Mouse (Mus musculus): Measurements from ENCODE around the gene Wnt7a. TPM values are rescaled to one million over a fixed set of nuclear protein-coding genes. Genes with fewer than 3 reads are reported as not detected.

Gene Wnt7a
- total and polyA plus RNA-seq, 3 experiments: not detected

GRCm38 (mm10) chr6:91365480-91365879, 45.7 kb downstream of the Wnt7a start:
- TF ChIP-seq ZMIZ1 (IDR thresholded peaks at IDR 0.05; ENCODE audit: low read depth, low read length) (no peak), MAFK (IDR thresholded peaks at IDR 0.05; ENCODE audit: borderline replicate concordance, low read depth, low read length) (no peak)
- H3K4me3 ChIP-seq (ENCODE audit: control insufficient read depth in 1 of 2, insufficient read depth in 1 of 2, low read depth in 2 of 2, low read length in 2 of 2): no peak overlapping the region
- H3K27ac ChIP-seq (ENCODE audit: control insufficient read depth, low read depth, low read length): no peak overlapping the region
- peaks cover 0 to 4% of the 10 kb centered on the region in 2 experiments; a peak in 2 of 4 replicates for H3K27me3 ChIP-seq (ENCODE audit: control insufficient read depth in 1 of 2, insufficient read depth in 2 of 2, low read length in 2 of 2)
- no peaks in the 10 kb centered on the region for H3K4me1 ChIP-seq (ENCODE audit: control insufficient read depth in 1 of 2, insufficient read depth in 2 of 2, low read length in 2 of 2)
- H3K9me3 ChIP-seq (replicated peaks; ENCODE audit: insufficient read depth, low read length): no peaks in the 10 kb centered on the region
- DNase-seq (ENCODE audit: low read depth, low spot score): no peak
- no peaks in the 10 kb centered on the region for H3K36me3 ChIP-seq (ENCODE audit: control insufficient read depth in 1 of 2, insufficient read depth in 2 of 2, low read length in 2 of 2)
- H3K9ac ChIP-seq (ENCODE audit: control insufficient read depth, low read depth, low read length, poor library complexity, severe bottlenecking): no peak overlapping the region
- no peaks in the 10 kb centered on the region for H3K79me2 ChIP-seq (ENCODE audit: control insufficient read depth, insufficient read depth, low read length, poor library complexity)

- DNase-seq (ENCODE audit: low read depth, low spot score): no peak
- H3K9me3 ChIP-seq (replicated peaks; ENCODE audit: insufficient read depth, low read length): no peaks in the 10 kb centered on the region
- H3K9ac ChIP-seq (ENCODE audit: control insufficient read depth, low read depth, low read length, poor library complexity, severe bottlenecking): no peak overlapping the region
- H3K4me1 ChIP-seq (ENCODE audit: control insufficient read depth in 1 of 2, insufficient read depth in 2 of 2, low read length in 2 of 2): no peaks in the 10 kb centered on the region
- H3K36me3 ChIP-seq (ENCODE audit: control insufficient read depth in 1 of 2, insufficient read depth in 2 of 2, low read length in 2 of 2): no peaks in the 10 kb centered on the region
- no peak overlapping the region for H3K27ac ChIP-seq (ENCODE audit: control insufficient read depth, low read depth, low read length)
- no peak overlapping the region for H3K4me3 ChIP-seq (ENCODE audit: control insufficient read depth in 1 of 2, insufficient read depth in 1 of 2, low read depth in 2 of 2, low read length in 2 of 2)
- TF ChIP-seq CHD1 (IDR thresholded peaks at IDR 0.05; ENCODE audit: low read depth, low read length): no peak
- TF ChIP-seq SIN3A (IDR thresholded peaks at IDR 0.05; ENCODE audit: low read length): no peak
- no peak for TF ChIP-seq ZMIZ1 (IDR thresholded peaks at IDR 0.05; ENCODE audit: low read depth, low read length)
- no peak for TF ChIP-seq E2F4 (IDR thresholded peaks at IDR 0.05; ENCODE audit: borderline replicate concordance, low read depth, low read length)
- TF ChIP-seq MYB (IDR thresholded peaks at IDR 0.05; ENCODE audit: low read depth, low read length): no peak
- TF ChIP-seq MAFK (IDR thresholded peaks at IDR 0.05; ENCODE audit: borderline replicate concordance, low read depth, low read length): no peak
- no peak for TF ChIP-seq CTCF (IDR thresholded peaks at IDR 0.05 in 2 of 3, conservative IDR thresholded peaks at IDR 0.05 in 1 of 3; ENCODE audit: control insufficient read depth in 1 of 3, insufficient read depth in 1 of 3, low read depth in 2 of 3, low read length in 3 of 3, poor library complexity in 1 of 3, severe bottlenecking in 1 of 3)
- no peak for TF ChIP-seq ZNF384 (IDR thresholded peaks at IDR 0.05; ENCODE audit: low read depth, low read length)
- no peak for TF ChIP-seq ZKSCAN1 (IDR thresholded peaks at IDR 0.05; ENCODE audit: low read depth, low read length)
- TF ChIP-seq MYC (IDR thresholded peaks at IDR 0.05; ENCODE audit: low read depth, low read length): no peak
- no peak for TF ChIP-seq USF1 (IDR thresholded peaks at IDR 0.05; ENCODE audit: low read depth, low read length)
- TF ChIP-seq KAT2A (conservative IDR thresholded peaks at IDR 0.05; ENCODE audit: low read depth, low read length): no peak
- peaks cover 0 to 1% of the 10 kb centered on the region in 2 experiments; a peak in 2 of 4 replicates for H3K27me3 ChIP-seq (ENCODE audit: control insufficient read depth in 1 of 2, insufficient read depth in 2 of 2, low read length in 2 of 2)
- no peaks in the 10 kb centered on the region for H3K79me2 ChIP-seq (ENCODE audit: control insufficient read depth, insufficient read depth, low read length, poor library complexity)
Measured at GRCm38 (mm10) chr6:91362756-91363155, 48.4 kb downstream of the Wnt7a start.

GRCm38 (mm10) chr6:91360998-91361397, 50.2 kb downstream of the Wnt7a start:
- H3K27me3 ChIP-seq (ENCODE audit: control insufficient read depth in 1 of 2, insufficient read depth in 2 of 2, low read length in 2 of 2): peaks cover 0 to 9% of the 10 kb centered on the region in 2 experiments; a peak in 2 of 4 replicates
- H3K9ac ChIP-seq (ENCODE audit: control insufficient read depth, low read depth, low read length, poor library complexity, severe bottlenecking): no peak overlapping the region
- no peaks in the 10 kb centered on the region for H3K79me2 ChIP-seq (ENCODE audit: control insufficient read depth, insufficient read depth, low read length, poor library complexity)
- no peaks in the 10 kb centered on the region for H3K4me1 ChIP-seq (ENCODE audit: control insufficient read depth in 1 of 2, insufficient read depth in 2 of 2, low read length in 2 of 2)
- no peaks in the 10 kb centered on the region for H3K9me3 ChIP-seq (replicated peaks; ENCODE audit: insufficient read depth, low read length)
- H3K27ac ChIP-seq (ENCODE audit: control insufficient read depth, low read depth, low read length): no peak overlapping the region
- H3K36me3 ChIP-seq (ENCODE audit: control insufficient read depth in 1 of 2, insufficient read depth in 2 of 2, low read length in 2 of 2): no peaks in the 10 kb centered on the region
- no peak for DNase-seq (ENCODE audit: low read depth, low spot score)
- no peak overlapping the region for H3K4me3 ChIP-seq (ENCODE audit: control insufficient read depth in 1 of 2, insufficient read depth in 1 of 2, low read depth in 2 of 2, low read length in 2 of 2)
- no peak for TF ChIP-seq HCFC1 (IDR thresholded peaks at IDR 0.05; ENCODE audit: low read depth, low read length)
- TF ChIP-seq MAFK (IDR thresholded peaks at IDR 0.05; ENCODE audit: borderline replicate concordance, low read depth, low read length): no peak
- no peak for TF ChIP-seq CTCF (IDR thresholded peaks at IDR 0.05 in 2 of 3, conservative IDR thresholded peaks at IDR 0.05 in 1 of 3; ENCODE audit: control insufficient read depth in 1 of 3, insufficient read depth in 1 of 3, low read depth in 2 of 3, low read length in 3 of 3, poor library complexity in 1 of 3, severe bottlenecking in 1 of 3)
- TF ChIP-seq NRF1 (IDR thresholded peaks at IDR 0.05; ENCODE audit: insufficient read depth, low read depth, low read length, poor library complexity, severe bottlenecking): no peak
- no peak for TF ChIP-seq MYC (IDR thresholded peaks at IDR 0.05; ENCODE audit: low read depth, low read length)
- TF ChIP-seq TCF12 (IDR thresholded peaks at IDR 0.05; ENCODE audit: low read depth, low read length): no peak
- no peak for TF ChIP-seq GABPA (IDR thresholded peaks at IDR 0.05; ENCODE audit: low read depth, low read length)
- TF ChIP-seq MAX (IDR thresholded peaks at IDR 0.05; ENCODE audit: low read length): no peak
- TF ChIP-seq BHLHE40 (IDR thresholded peaks at IDR 0.05; ENCODE audit: borderline replicate concordance, low read depth, low read length): no peak
- TF ChIP-seq POLR2AphosphoS2 (IDR thresholded peaks at IDR 0.05; ENCODE audit: low read length): no peak
- no peak for TF ChIP-seq POLR2A (IDR thresholded peaks at IDR 0.05; ENCODE audit: control insufficient read depth in 1 of 2, insufficient read depth in 1 of 2, low read depth in 1 of 2, low read length in 2 of 2, poor library complexity in 1 of 2)
- no peak for TF ChIP-seq USF2 (IDR thresholded peaks at IDR 0.05; ENCODE audit: borderline replicate concordance in 1 of 2, insufficient read depth in 1 of 2, low read depth in 1 of 2, low read length in 2 of 2)
- no peak for TF ChIP-seq ETS1 (IDR thresholded peaks at IDR 0.05; ENCODE audit: low read depth, low read length)
- TF ChIP-seq EP300 (IDR thresholded peaks at IDR 0.05; ENCODE audit: low read depth in 1 of 2, low read length in 2 of 2): no peak
- no peak for TF ChIP-seq ZKSCAN1 (IDR thresholded peaks at IDR 0.05; ENCODE audit: low read depth, low read length)

Data from MEL (cell line).